Mouse (Mus musculus): ENCODE data around the gene Epb41l4b.

DNA sequence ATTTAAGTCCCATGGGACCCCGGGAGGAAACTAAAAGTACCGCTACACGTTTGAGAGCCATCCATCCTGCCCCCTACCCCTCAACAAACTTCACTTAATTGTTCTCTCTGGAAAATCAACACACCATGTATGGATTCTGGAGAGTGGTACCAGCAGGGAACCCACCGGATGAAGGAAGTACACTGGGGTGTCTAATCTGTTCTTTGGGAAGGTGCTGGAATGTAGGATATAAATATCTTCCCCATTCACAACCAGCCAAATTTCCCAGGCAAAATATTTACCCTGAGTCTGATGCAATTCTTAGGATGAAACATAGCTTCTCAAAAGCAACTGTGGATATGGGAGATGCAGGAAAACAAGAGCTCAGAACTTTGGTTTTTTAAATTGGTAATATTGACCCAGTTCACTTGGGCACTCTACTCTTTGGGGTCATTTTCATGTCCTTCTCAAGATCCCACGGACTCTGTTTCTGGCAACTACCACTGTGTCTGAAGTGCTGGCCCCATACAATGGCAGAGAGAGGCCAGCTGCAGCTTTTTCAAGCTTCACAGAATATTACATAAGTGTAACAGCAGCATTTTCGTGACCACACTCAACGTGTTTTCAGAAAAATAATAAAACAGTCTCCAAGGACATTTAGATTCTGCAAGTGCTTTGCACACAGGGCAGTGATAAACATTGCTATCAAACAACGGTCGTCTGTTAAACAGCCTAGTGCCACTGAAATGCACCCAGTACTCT is 48.5 kb upstream of the Epb41l4b start:
- TF ChIP-seq POLR2A (IDR thresholded peaks at IDR 0.05; ENCODE audit: low read depth, low read length), result no peak
- no peak for TF ChIP-seq CTCF (IDR thresholded peaks at IDR 0.05; ENCODE audit: borderline replicate concordance, insufficient read depth, low read length)
